Mouse (Mus musculus) liver, embryonic 14.5 days (tissue): ENCODE measurements around the gene Wdr63. TPM values are rescaled to one million over a fixed set of nuclear protein-coding genes. Genes with fewer than 3 reads are reported as not detected.
A peak's percentile ranks its signal among the peaks of the same experiment; 100 is the strongest.

Source experiments
- ATAC-seq: fragments of 200-750 bp; cut with Nextera tagmentation; 2 replicates; pipeline ENCODE4 v1.8.0; 2017; ENCODE audit warnings: moderate number of reproducible peaks, mild to moderate bottlenecking, moderate library complexity; ENCODE audit not compliant: insufficient read depth
- DNase-seq, 3 experiments: peaks; one replicate each; pipeline ENCODE4 v3.0.0-alpha.2; 2012 to 2013; ENCODE audit warnings: low read depth in 3 of 3, low spot score in 3 of 3
- H3K27ac ChIP-seq: fragments of 300-500 bp; sonication (generic); 2 replicates; pipeline ENCODE4 v1.5.1; 2014; ENCODE audit warnings: moderate library complexity, mild to moderate bottlenecking, control low read depth, inconsistent platforms
- H3K27me3 ChIP-seq: fragments of 300-500 bp; sonication (generic); 2 replicates; pipeline ENCODE4 v1.6.1; 2014; ENCODE audit warnings: mild to moderate bottlenecking, low read length, moderate library complexity; ENCODE audit not compliant: control insufficient read depth, insufficient read depth
- H3K36me3 ChIP-seq: fragments of 300-500 bp; sonication (generic); replicated peaks from 2 replicates; pipeline ENCODE4 v1.6.1; 2014; ENCODE audit warnings: low read depth; ENCODE audit not compliant: control insufficient read depth, insufficient read depth
- H3K4me1 ChIP-seq, 2 experiments: fragments of 200-500 bp in 1 of 2; fragments of 300-500 bp in 1 of 2; sonication (generic) in 1 of 2; replicated peaks; 2 replicates each; pipeline ENCODE4 v1.6.1; 2012 to 2014; ENCODE audit warnings: antibody characterized with exemption in 1 of 2, inconsistent platforms in 1 of 2, low read length in 1 of 2; ENCODE audit not compliant: control insufficient read depth in 2 of 2, insufficient read depth in 2 of 2
- H3K4me2 ChIP-seq: fragments of 300-500 bp; sonication (generic); 2 replicates; pipeline ENCODE4 v1.6.1; 2014; ENCODE audit warnings: low read depth, mild to moderate bottlenecking, control low read depth, moderate library complexity
- H3K4me3 ChIP-seq, 2 experiments: fragments of 200-500 bp in 1 of 2; fragments of 300-500 bp in 1 of 2; sonication (generic) in 1 of 2; 2 replicates each; pipeline ENCODE4 v1.5.1; 2012 to 2014; ENCODE audit warnings: low read depth in 2 of 2, low read length in 2 of 2, mild to moderate bottlenecking in 2 of 2, control low read depth in 1 of 2, inconsistent platforms in 1 of 2, moderate library complexity in 1 of 2; ENCODE audit not compliant: insufficient read depth in 1 of 2
- H3K9ac ChIP-seq: fragments of 300-500 bp; sonication (generic); replicated peaks from 2 replicates; pipeline ENCODE4 v1.6.1; 2014; ENCODE audit warnings: mild to moderate bottlenecking, control low read depth, moderate library complexity
- H3K9me3 ChIP-seq: fragments of 300-500 bp; sonication (generic); 2 replicates; pipeline ENCODE4 v1.6.1; 2016; ENCODE audit warnings: low read length, mixed read lengths; ENCODE audit not compliant: control insufficient read depth
- CTCF ChIP-seq: IDR thresholded peaks from 2 replicates; pipeline ENCODE4 v1.5.1; 2016; ENCODE audit warnings: antibody characterized with exemption, low read depth, control low read depth
- EP300 ChIP-seq: IDR thresholded peaks from 2 replicates; pipeline ENCODE4 v1.6.1; 2016; ENCODE audit warnings: antibody characterized with exemption, low read depth
- WGBS: fragments of 180-500 bp; shearing (Covaris S2); extraction: QIAGEN DNeasy Blood & Tissue Kit; methylation state at CpG from one replicate; pipeline ENCODE4 v1.1.7; 2014; ENCODE audit not compliant: insufficient replicate concordance; 5-methylcytosine and 5-hydroxymethylcytosine counted together
- polyA plus RNA-seq, 2 experiments: library from polyadenylated mRNA; depleted of rRNA in 1 of 2; stranded (reverse) in 1 of 2; unstranded in 1 of 2; fragments of >200 nt; fragmentation: Nextera tagmentation in 1 of 2; extraction: Ambion mirVana in 1 of 2; gene quantifications; 2 replicates each; pipeline versions ENCODE4 v1.2.1 to v1.2.3; 2012 to 2014

The Wdr63 gene
- polyA plus RNA-seq, 2 experiments = 0.04 to 0.15 TPM

- H3K4me1 ChIP-seq = peaks cover 0 to 12% of the 10 kb centered on the region in 2 experiments; a peak in 2 of 4 replicates
- WGBS = 62% methylated on average over 2 of the region's 2 CpGs
- DNase-seq (no peak), ATAC-seq (no peak)
- H3K27me3 ChIP-seq = no peaks in the 10 kb centered on the region
- H3K27ac ChIP-seq = no peak overlapping the region
- TF ChIP-seq EP300 = no peak
- no peak for TF ChIP-seq CTCF
- no peak overlapping the region for H3K4me3 ChIP-seq
- H3K36me3 ChIP-seq = no peaks in the 10 kb centered on the region
- no peak overlapping the region for H3K9ac ChIP-seq
- no peaks in the 10 kb centered on the region for H3K9me3 ChIP-seq
- no peak overlapping the region for H3K4me2 ChIP-seq
Measured at GRCm38 (mm10) chr3:146152913-146153312, 45.0 kb upstream of the Wdr63 start.

GRCm38 (mm10) chr3:146152348-146152747 lies 44.4 kb upstream of the Wdr63 start:
- DNase-seq = no peak
- H3K27me3 ChIP-seq = no peaks in the 10 kb centered on the region
- peaks cover 0 to 12% of the 10 kb centered on the region in 2 experiments; a peak in 2 of 4 replicates for H3K4me1 ChIP-seq
- no peak for TF ChIP-seq CTCF
- no peak for TF ChIP-seq EP300
- no peak overlapping the region for H3K4me2 ChIP-seq
- H3K9me3 ChIP-seq = no peaks in the 10 kb centered on the region
- no peak for ATAC-seq
- no peak overlapping the region for H3K27ac ChIP-seq
- no peaks in the 10 kb centered on the region for H3K36me3 ChIP-seq
- WGBS = 66% methylated on average over 8 of the region's 8 CpGs
- H3K9ac ChIP-seq = no peak overlapping the region
- no peak overlapping the region for H3K4me3 ChIP-seq

- H3K9ac ChIP-seq = no peak overlapping the region
Measured at GRCm38 (mm10) chr3:146151755-146152154, 43.8 kb upstream of the Wdr63 start.

GRCm38 (mm10) chr3:146151328-146151727 lies 43.4 kb upstream of the Wdr63 start:
- H3K9ac ChIP-seq = no peak overlapping the region
- H3K4me1 ChIP-seq = peaks cover 0 to 9% of the 10 kb centered on the region in 2 experiments; a peak in 2 of 4 replicates
- no peaks in the 10 kb centered on the region for H3K27me3 ChIP-seq
- no peak for ATAC-seq
- TF ChIP-seq CTCF (no peak), EP300 (no peak)
- no peak overlapping the region for H3K27ac ChIP-seq
- 82% methylated on average over 10 of the region's 10 CpGs for WGBS
- H3K9me3 ChIP-seq = no peaks in the 10 kb centered on the region
- no peak for DNase-seq
- no peaks in the 10 kb centered on the region for H3K36me3 ChIP-seq
- H3K4me2 ChIP-seq = peak overlapping the region; percentile 61; the same call in 1 of the 2 replicates
- no peak overlapping the region for H3K4me3 ChIP-seq

More at GRCm38 (mm10) chr3:146151755-146152154, 43.8 kb upstream of the Wdr63 start:
- H3K4me1 ChIP-seq = peaks cover 0 to 12% of the 10 kb centered on the region in 2 experiments; a peak in 2 of 4 replicates
- H3K36me3 ChIP-seq = no peaks in the 10 kb centered on the region
- H3K9me3 ChIP-seq = no peaks in the 10 kb centered on the region
- ATAC-seq (no peak), DNase-seq (no peak)
- H3K27ac ChIP-seq = no peak overlapping the region
- TF ChIP-seq CTCF = no peak
- TF ChIP-seq EP300 = no peak
- 70% methylated on average over 8 of the region's 8 CpGs for WGBS
- no peaks in the 10 kb centered on the region for H3K27me3 ChIP-seq
- H3K4me3 ChIP-seq = no peak overlapping the region
- no peak overlapping the region for H3K4me2 ChIP-seq

- Histone ChIP-seq H3K4me2 (peak overlapping the region; percentile 61), H3K4me1 (peaks cover 0 to 4% of the 10 kb centered on the region in 2 experiments; a peak in 2 of 4 replicates), H3K9ac (no peak overlapping the region), H3K27me3 (no peaks in the 10 kb centered on the region), H3K27ac (no peak overlapping the region), H3K9me3 (no peaks in the 10 kb centered on the region), H3K36me3 (no peaks in the 10 kb centered on the region), H3K4me3 (peak overlapping the region; percentile 45 to 47)
- ATAC-seq = no peak
- TF ChIP-seq EP300 = no peak
- TF ChIP-seq CTCF = no peak
- DNase-seq = no peak
- 19% methylated on average over 11 of the region's 11 CpGs for WGBS
Measured at GRCm38 (mm10) chr3:146150560-146150959, 42.6 kb upstream of the Wdr63 start.
